Mouse (Mus musculus) heart, postnatal 0 days (tissue): ENCODE measurements at regions not wholly inside any gene's neighbourhood (a gene's known extent, or its start where the extent isn't known, plus 50 kb on each side); places are given as distances from the start of the nearest gene placed in this dataset.

Experiments
- CTCF ChIP-seq: IDR thresholded peaks from 2 replicates; pipeline ENCODE4 v1.5.1; 2016; ENCODE audit warnings: antibody characterized with exemption, control low read depth, low read depth
- EP300 ChIP-seq: IDR thresholded peaks from 2 replicates; pipeline ENCODE4 v1.6.1; 2016; ENCODE audit warnings: antibody characterized with exemption, low read depth

DNA sequence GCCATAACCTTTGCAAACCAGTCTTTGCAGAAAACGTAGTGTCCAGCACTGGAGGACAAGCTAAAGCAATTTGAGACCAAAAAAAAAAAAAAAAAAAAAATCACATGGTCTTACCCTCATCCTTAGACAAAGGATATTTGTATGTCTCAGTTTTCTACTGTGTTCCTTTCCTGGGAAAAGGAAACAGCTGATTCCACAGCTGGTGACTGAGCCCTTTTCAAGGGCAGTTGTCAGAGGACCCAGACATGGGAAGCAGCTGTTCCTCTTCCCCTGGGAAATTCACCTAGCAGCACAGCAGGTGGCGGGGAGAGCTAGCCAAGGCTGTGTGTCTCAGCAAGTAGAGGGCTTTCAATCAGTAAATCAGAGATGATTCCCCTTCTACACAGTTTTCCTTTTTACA is 113.3 kb upstream of the 1700025G04Rik start:
- no peak for TF ChIP-seq EP300
- no peak for TF ChIP-seq CTCF
